Mouse (Mus musculus) embryo, embryonic 10.5 days (tissue): ENCODE results near the gene Itga11.
"Not testable (repeated sequence)": the region's sequence is repeated elsewhere in the genome, so short reads cannot be mapped to it uniquely, and the experiment has no call there.

Experiments
- DNase-seq: peaks from one replicate; pipeline ENCODE4 v3.0.0-alpha.2; 2015; ENCODE audit warnings: low spot score

Itga11 gene

GRCm38 (mm10) chr9:62765346-62765745 is 87.7 kb downstream of the Itga11 start:
- DNase-seq: no peak

- no peak for DNase-seq
Measured at GRCm38 (mm10) chr9:62767464-62767863, 89.8 kb downstream of the Itga11 start.

GRCm38 (mm10) chr9:62768361-62768760 is 90.7 kb downstream of the Itga11 start:
- DNase-seq: no peak

GRCm38 (mm10) chr9:62772746-62773145 is 95.1 kb downstream of the Itga11 start:
- no peak for DNase-seq

- peak; percentile 28 for DNase-seq
Measured at GRCm38 (mm10) chr9:62775464-62775863, 97.8 kb downstream of the Itga11 start.

- DNase-seq: peak; percentile 86
Measured at GRCm38 (mm10) chr9:62777461-62777860, 99.8 kb downstream of the Itga11 start.

GRCm38 (mm10) chr9:62778721-62779120 is 101.1 kb downstream of the Itga11 start:
- no peak for DNase-seq

- DNase-seq: peak; percentile 17
Measured at GRCm38 (mm10) chr9:62781965-62782364, 104.3 kb downstream of the Itga11 start.

- DNase-seq: peak; percentile 63
Measured at GRCm38 (mm10) chr9:62782976-62783781, 105.6 kb downstream of the Itga11 start.

GRCm38 (mm10) chr9:62784233-62784632 is 106.6 kb downstream of the Itga11 start:
- DNase-seq: no peak

- no peak for DNase-seq
Measured at GRCm38 (mm10) chr9:62786721-62787120, 109.1 kb downstream of the Itga11 start.

- DNase-seq: no peak
Measured at GRCm38 (mm10) chr9:62789856-62790255, 112.2 kb downstream of the Itga11 start.

GRCm38 (mm10) chr9:62799218-62799617 is 121.6 kb downstream of the Itga11 start:
- DNase-seq: not testable (repeated sequence)

GRCm38 (mm10) chr9:62810095-62810494 is 132.5 kb downstream of the Itga11 start:
- no peak for DNase-seq

GRCm38 (mm10) chr9:62810543-62811515 is 133.2 kb downstream of the Itga11 start:
- DNase-seq: peak; percentile 50

GRCm38 (mm10) chr9:62811516-62812121 is 134.0 kb downstream of the Itga11 start, which contains the start of gene Fem1b:
TSS of gene Fem1b (minus strand) at chr9:62811934.
- peak; percentile 97 for DNase-seq

GRCm38 (mm10) chr9:62812216-62813049 is 134.8 kb downstream of the Itga11 start:
- DNase-seq: peak; percentile 66

- DNase-seq: no peak
Measured at GRCm38 (mm10) chr9:62814751-62815150, 137.1 kb downstream of the Itga11 start.

GRCm38 (mm10) chr9:62816323-62817098 is 138.9 kb downstream of the Itga11 start:
- no peak for DNase-seq

- no peak for DNase-seq
Measured at GRCm38 (mm10) chr9:62817099-62817571, 139.5 kb downstream of the Itga11 start.
